ENCODE assay signal across 19 mouse cellular contexts in genomic region chr1:153024453-153024852, GRCm38 (mm10).
"Had no signal": no experiment of that assay in that cellular context is flagged by ENCODE, and none has a peak within 500 bp of the region (broad histone marks: within the 10 kb centered on the region; RNA-seq: fewer than 3 reads in every experiment).

No protein-coding gene starts in this region.

- H3K4me2 ChIP-seq: lung, embryonic 15.5 days; midbrain, embryonic 12.5 days; neural tube, embryonic 13.5 days; stomach, embryonic 15.5 days had no signal

- H3K4me1 ChIP-seq: lung, embryonic 15.5 days; stomach, embryonic 15.5 days had no signal

- H3K27me3 ChIP-seq: lung, embryonic 15.5 days; neural tube, embryonic 13.5 days; stomach, embryonic 15.5 days had no signal

- H3K4me3 ChIP-seq: layer of hippocampus, adult 2 months; lung, embryonic 15.5 days; midbrain, embryonic 12.5 days; myocyte; neural tube, embryonic 13.5 days; stomach, embryonic 15.5 days had no signal

- H3K9ac ChIP-seq: lung, embryonic 15.5 days; midbrain, embryonic 12.5 days; neural tube, embryonic 13.5 days; stomach, embryonic 15.5 days had no signal

- H3K36me3 ChIP-seq: lung, embryonic 15.5 days; midbrain, embryonic 12.5 days; neural tube, embryonic 13.5 days; stomach, embryonic 15.5 days had no signal

- H3K27ac ChIP-seq: kidney, postnatal 0 days; lung, embryonic 15.5 days; midbrain, embryonic 12.5 days; neural tube, embryonic 13.5 days; stomach, embryonic 15.5 days had no signal

- H3K9me3 ChIP-seq: lung, embryonic 15.5 days; midbrain, embryonic 12.5 days; neural tube, embryonic 13.5 days; stomach, embryonic 15.5 days had no signal

- DNase-seq: kidney, adult 2 months; kidney, postnatal 25 days; layer of hippocampus, adult 9-11 months; lung, adult 18-20 months; lung, postnatal 10 days; lung, postnatal 4 days; retina, postnatal 1 day; right cerebral cortex, postnatal 25 days; spleen, adult 18-20 months; thymus, postnatal 25 days had no signal

- ATAC-seq: intestine, postnatal 0 days; midbrain, embryonic 16.5 days had no signal
